Mouse (Mus musculus): Measurements from ENCODE around the gene Etv5.

DNA sequence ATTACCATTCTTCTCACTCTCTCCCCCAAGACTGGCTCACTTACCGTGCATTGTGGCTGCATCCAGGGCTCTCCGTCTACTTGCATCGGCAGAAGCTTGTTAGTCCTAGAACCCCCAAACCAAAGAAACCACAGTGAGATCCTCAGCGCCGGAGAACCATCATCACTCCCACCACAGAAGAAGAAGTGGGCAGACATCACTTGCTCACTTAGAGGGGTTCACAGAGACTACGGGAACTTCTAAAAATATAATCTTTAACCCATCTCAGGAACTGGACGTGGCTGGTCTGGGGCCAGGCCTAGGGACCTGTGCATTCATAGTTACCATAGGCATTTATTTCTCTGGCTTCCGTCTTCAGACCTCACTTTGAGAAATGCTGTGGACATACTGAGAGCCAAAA is 39.8 kb upstream of the Etv5 start:
- TF ChIP-seq CTCF (IDR thresholded peaks at IDR 0.05; ENCODE audit: extremely low read depth, insufficient read depth, low read length) (no peak), POLR2A (IDR thresholded peaks at IDR 0.05; ENCODE audit: extremely low read depth, insufficient read depth, low read length) (no peak)
